Mouse (Mus musculus): ENCODE measurements around the gene C3. TPM values are rescaled to one million over a fixed set of nuclear protein-coding genes. Genes with fewer than 3 reads are reported as not detected.

The C3 gene
- polyA plus RNA-seq, 1 experiment = 361 TPM

GRCm38 (mm10) chr17:57259742-57260141 is 31.8 kb upstream of the C3 start:
- Histone ChIP-seq H3K4me1 (ENCODE audit: control insufficient read depth, insufficient read depth, insufficient read length, low read length) (peaks cover 3% of the 10 kb centered on the region; the same call in 1 of the 2 replicates), H3K4me3 (ENCODE audit: insufficient read depth, low read depth, low read length) (no peak overlapping the region), H3K27ac (replicated peaks; ENCODE audit: low read depth, low read length) (0 out of 2 replicates have a peak overlapping the region, but pooled peaks have one; percentile 16)

- no peak overlapping the region for H3K27ac ChIP-seq (replicated peaks; ENCODE audit: low read depth, low read length)
- no peaks in the 10 kb centered on the region; the same call in 1 of the 2 replicates for H3K4me1 ChIP-seq (ENCODE audit: control insufficient read depth, insufficient read depth, insufficient read length, low read length)
- no peak overlapping the region for H3K4me3 ChIP-seq (ENCODE audit: insufficient read depth, low read depth, low read length)
Measured at GRCm38 (mm10) chr17:57258191-57258590, 30.3 kb upstream of the C3 start.

GRCm38 (mm10) chr17:57256921-57257485 is 29.1 kb upstream of the C3 start:
- Histone ChIP-seq H3K4me1 (ENCODE audit: control insufficient read depth, insufficient read depth, insufficient read length, low read length) (no peaks in the 10 kb centered on the region; the same call in 1 of the 2 replicates), H3K27ac (replicated peaks; ENCODE audit: low read depth, low read length) (no peak overlapping the region), H3K4me3 (ENCODE audit: insufficient read depth, low read depth, low read length) (no peak overlapping the region)

GRCm38 (mm10) chr17:57255354-57255753 is 27.4 kb upstream of the C3 start:
- H3K4me3 ChIP-seq (ENCODE audit: insufficient read depth, low read depth, low read length) = no peak overlapping the region
- H3K27ac ChIP-seq (replicated peaks; ENCODE audit: low read depth, low read length) = no peak overlapping the region

GRCm38 (mm10) chr17:57253306-57253705 is 25.4 kb upstream of the C3 start:
- Histone ChIP-seq H3K4me3 (ENCODE audit: insufficient read depth, low read depth, low read length) (no peak overlapping the region), H3K27ac (replicated peaks; ENCODE audit: low read depth, low read length) (no peak overlapping the region), H3K4me1 (ENCODE audit: control insufficient read depth, insufficient read depth, insufficient read length, low read length) (peaks cover 3% of the 10 kb centered on the region; the same call in 1 of the 2 replicates)

More at GRCm38 (mm10) chr17:57255354-57255753, 27.4 kb upstream of the C3 start:
- H3K4me1 ChIP-seq (ENCODE audit: control insufficient read depth, insufficient read depth, insufficient read length, low read length) = no peaks in the 10 kb centered on the region; the same call in 1 of the 2 replicates

GRCm38 (mm10) chr17:57251431-57251830 is 23.5 kb upstream of the C3 start:
- Histone ChIP-seq H3K27ac (replicated peaks; ENCODE audit: low read depth, low read length) (no peak overlapping the region), H3K4me3 (ENCODE audit: insufficient read depth, low read depth, low read length) (no peak overlapping the region), H3K4me1 (ENCODE audit: control insufficient read depth, insufficient read depth, insufficient read length, low read length) (peaks cover 3% of the 10 kb centered on the region; the same call in 1 of the 2 replicates)

GRCm38 (mm10) chr17:57250461-57251160 is 22.7 kb upstream of the C3 start:
- H3K4me1 ChIP-seq (ENCODE audit: control insufficient read depth, insufficient read depth, insufficient read length, low read length) = peaks cover 3% of the 10 kb centered on the region; the same call in 1 of the 2 replicates
- peak overlapping the region; percentile 89 for H3K27ac ChIP-seq (replicated peaks; ENCODE audit: low read depth, low read length)
- H3K4me3 ChIP-seq (ENCODE audit: insufficient read depth, low read depth, low read length) = peak overlapping the region; percentile 97

GRCm38 (mm10) chr17:57249186-57250181 is 21.5 kb upstream of the C3 start, which contains the start of gene Trip10:
Trip10 (plus strand) TSS chr17:57249455.
- peak within 1 kb of the TSS; percentile 97 for H3K4me3 ChIP-seq (ENCODE audit: insufficient read depth, low read depth, low read length)
- H3K27ac ChIP-seq (replicated peaks; ENCODE audit: low read depth, low read length) = peak within 1 kb of the TSS; percentile 89
- H3K4me1 ChIP-seq (ENCODE audit: control insufficient read depth, insufficient read depth, insufficient read length, low read length) = 0 out of 2 replicates have a peak, but pooled peaks cover 3% of the 10 kb centered on the region

- H3K27ac ChIP-seq (replicated peaks; ENCODE audit: low read depth, low read length) = peak overlapping the region; percentile 65
- peak overlapping the region; percentile 97 for H3K4me3 ChIP-seq (ENCODE audit: insufficient read depth, low read depth, low read length)
- 0 out of 2 replicates have a peak, but pooled peaks cover 3% of the 10 kb centered on the region for H3K4me1 ChIP-seq (ENCODE audit: control insufficient read depth, insufficient read depth, insufficient read length, low read length)
Measured at GRCm38 (mm10) chr17:57248771-57249170, 20.8 kb upstream of the C3 start.

- H3K4me1 ChIP-seq (ENCODE audit: control insufficient read depth, insufficient read depth, insufficient read length, low read length) = 0 out of 2 replicates have a peak, but pooled peaks cover 3% of the 10 kb centered on the region
- H3K27ac ChIP-seq (replicated peaks; ENCODE audit: low read depth, low read length) = peak within 1 kb of the TSS; percentile 65
- peak within 1 kb of the TSS; percentile 97 for H3K4me3 ChIP-seq (ENCODE audit: insufficient read depth, low read depth, low read length)
Measured at GRCm38 (mm10) chr17:57248201-57248699, 20.3 kb upstream of the C3 start, which contains the start of gene Gpr108. Gpr108 (minus strand) TSS chr17:57248446.

GRCm38 (mm10) chr17:57247393-57248200 is 19.7 kb upstream of the C3 start:
- H3K27ac ChIP-seq (replicated peaks; ENCODE audit: low read depth, low read length) = peak overlapping the region; percentile 65
- peak overlapping the region; percentile 97 for H3K4me3 ChIP-seq (ENCODE audit: insufficient read depth, low read depth, low read length)
- 0 out of 2 replicates have a peak, but pooled peaks cover 3% of the 10 kb centered on the region for H3K4me1 ChIP-seq (ENCODE audit: control insufficient read depth, insufficient read depth, insufficient read length, low read length)

- 0 out of 2 replicates have a peak, but pooled peaks cover 3% of the 10 kb centered on the region for H3K4me1 ChIP-seq (ENCODE audit: control insufficient read depth, insufficient read depth, insufficient read length, low read length)
- no peak overlapping the region for H3K27ac ChIP-seq (replicated peaks; ENCODE audit: low read depth, low read length)
- peak overlapping the region; percentile 73 for H3K4me3 ChIP-seq (ENCODE audit: insufficient read depth, low read depth, low read length)
Measured at GRCm38 (mm10) chr17:57246663-57247392, 18.9 kb upstream of the C3 start.

- 0 out of 2 replicates have a peak, but pooled peaks cover 3% of the 10 kb centered on the region for H3K4me1 ChIP-seq (ENCODE audit: control insufficient read depth, insufficient read depth, insufficient read length, low read length)
- no peak overlapping the region for H3K27ac ChIP-seq (replicated peaks; ENCODE audit: low read depth, low read length)
- no peak overlapping the region for H3K4me3 ChIP-seq (ENCODE audit: insufficient read depth, low read depth, low read length)
Measured at GRCm38 (mm10) chr17:57245311-57245929, 17.5 kb upstream of the C3 start.
